Mouse (Mus musculus) adrenal gland (tissue): ENCODE measurements around the gene Cpxm1.
"Not testable (repeated sequence)": the region's sequence is repeated elsewhere in the genome, so short reads cannot be mapped to it uniquely, and the experiment has no call there.

Experiments used
- intact Hi-C: fragments of 180-260 bp; cut with DNase I; formaldehyde crosslinking; loops from one replicate; pipeline ENCODE4 v1.15.1; 2025

The Cpxm1 gene

DNA sequence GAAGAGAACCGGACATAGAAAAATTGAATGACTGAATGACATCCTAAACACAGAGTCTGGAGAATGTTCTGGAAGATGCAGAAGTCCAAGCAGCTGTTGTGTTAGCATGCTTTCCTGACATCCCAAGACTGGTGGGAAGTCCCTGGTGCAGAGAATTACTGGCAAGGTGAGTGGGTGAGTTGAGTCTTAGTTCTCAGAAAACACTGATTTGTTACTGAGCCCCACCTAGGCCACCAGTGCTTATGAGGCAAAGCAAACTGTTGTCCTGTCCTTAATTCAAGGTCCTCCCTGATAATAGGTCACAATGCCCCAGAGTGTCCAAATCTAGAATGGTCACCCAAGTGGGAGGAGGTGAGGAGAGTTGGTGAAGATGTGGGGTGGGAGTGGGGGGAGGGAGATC is 7.6 kb upstream of the Cpxm1 start, which contains the start of the genes Gm28372 and 1700020A23Rik:
Gene Gm28372 (plus strand): TSS at position 301 of the 400 bp plus-strand sequence.
Gene 1700020A23Rik (plus strand): TSS at position 321 of the 400 bp plus-strand sequence.
- intact Hi-C loops, result no loop called here

GRCm38 (mm10) chr2:130401891-130402290 is 4.5 kb upstream of the Cpxm1 start:
- intact Hi-C loops, result no loop called here

GRCm38 (mm10) chr2:130400046-130400445 is 2.7 kb upstream of the Cpxm1 start:
- intact Hi-C loops, result no loop called here

DNA sequence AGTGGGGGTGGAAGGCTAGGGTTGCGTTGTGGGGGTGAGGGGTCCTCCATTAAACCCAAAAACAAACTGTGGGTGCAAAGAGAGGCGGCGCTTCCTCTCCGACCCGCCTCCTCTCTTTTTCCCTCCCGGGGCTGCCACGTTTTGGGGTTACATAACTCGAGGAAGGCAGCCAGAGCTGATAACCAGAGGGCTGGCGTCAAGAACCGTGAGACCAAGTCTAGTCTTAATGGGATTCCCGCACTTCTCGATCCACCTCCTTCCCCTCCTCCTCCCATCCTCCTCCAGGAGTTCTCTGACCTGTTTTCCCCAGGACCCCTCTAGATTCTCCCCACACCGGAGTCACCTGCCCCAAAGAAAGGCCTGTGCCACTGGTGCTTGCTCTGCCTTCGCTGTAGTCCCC is 717 bp upstream of the Cpxm1 start:
- intact Hi-C loops, result no loop called here

- intact Hi-C loops, result no loop called here
Measured at GRCm38 (mm10) chr2:130395696-130396095, 1.7 kb downstream of the Cpxm1 start.

DNA sequence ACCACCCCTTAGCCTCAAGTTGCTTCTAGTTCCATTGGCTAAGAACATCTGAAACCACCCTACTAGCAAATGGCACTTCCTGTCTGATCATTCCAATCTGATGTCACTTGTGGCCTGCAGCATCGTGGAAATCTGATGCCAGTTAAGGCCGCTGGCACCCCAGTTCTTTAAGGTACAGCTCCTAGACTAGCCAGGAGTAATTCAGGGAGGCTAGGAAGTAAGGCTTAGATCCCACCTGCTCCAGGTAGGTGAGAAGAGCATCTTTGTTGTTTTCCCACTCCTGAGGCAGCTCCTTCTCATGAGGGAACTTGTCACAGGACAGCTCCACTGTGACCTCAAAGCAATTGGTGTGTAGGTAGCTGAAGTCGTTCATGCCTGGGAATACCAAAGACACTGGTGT is 4.5 kb downstream of the Cpxm1 start:
- intact Hi-C loops, result loop anchor here (2.0 kb wide), 1 partner anchor 18 kb away; no protein-coding TSS in a partner anchor

GRCm38 (mm10) chr2:130390993-130391625 is 6.3 kb downstream of the Cpxm1 start:
- intact Hi-C loops, result no loop called here

- intact Hi-C loops, result no loop called here
Measured at GRCm38 (mm10) chr2:130388796-130389195, 8.6 kb downstream of the Cpxm1 start.

DNA sequence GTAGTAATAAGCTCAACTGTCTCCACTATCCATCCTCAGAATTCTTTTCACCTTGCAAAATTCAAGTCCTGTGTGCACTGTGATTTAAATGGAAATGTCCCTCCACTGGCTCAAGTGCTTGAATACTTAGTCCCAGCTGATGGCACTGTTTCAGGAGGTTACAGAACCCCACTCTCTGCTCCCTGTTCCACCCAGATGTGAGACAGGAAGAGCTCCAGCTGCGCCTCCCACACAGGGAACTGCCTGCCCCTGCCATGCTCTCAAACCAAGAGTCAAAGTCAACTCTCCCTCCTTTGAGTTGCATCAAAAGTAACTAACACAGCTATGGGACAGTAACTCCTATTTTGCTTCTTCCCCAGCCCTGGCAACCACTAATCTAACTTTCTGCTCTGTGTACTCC is 11.2 kb downstream of the Cpxm1 start:
- intact Hi-C loops, result no loop called here

GRCm38 (mm10) chr2:130383895-130384294 is 13.5 kb downstream of the Cpxm1 start:
- intact Hi-C loops, result no loop called here

DNA sequence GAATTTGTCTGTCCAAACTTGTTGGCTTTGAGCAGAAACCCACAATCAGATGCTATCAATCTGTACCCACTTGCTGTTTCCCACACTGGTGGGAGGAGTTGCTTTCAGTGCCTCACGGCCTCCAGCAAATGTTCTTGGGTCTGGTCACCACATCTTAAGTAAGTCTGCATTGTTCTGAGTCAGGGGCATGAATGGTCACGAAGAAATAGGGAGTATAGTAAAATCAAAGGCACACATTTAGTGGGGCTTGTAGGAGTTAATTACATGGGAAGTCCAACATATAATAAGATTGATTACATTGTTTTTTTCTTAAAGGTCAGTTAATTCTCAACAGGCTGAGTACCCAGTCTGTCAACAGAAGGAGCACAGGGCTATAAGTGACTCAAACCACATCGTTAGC is 14.2 kb downstream of the Cpxm1 start:
- intact Hi-C loops, result no loop called here

DNA sequence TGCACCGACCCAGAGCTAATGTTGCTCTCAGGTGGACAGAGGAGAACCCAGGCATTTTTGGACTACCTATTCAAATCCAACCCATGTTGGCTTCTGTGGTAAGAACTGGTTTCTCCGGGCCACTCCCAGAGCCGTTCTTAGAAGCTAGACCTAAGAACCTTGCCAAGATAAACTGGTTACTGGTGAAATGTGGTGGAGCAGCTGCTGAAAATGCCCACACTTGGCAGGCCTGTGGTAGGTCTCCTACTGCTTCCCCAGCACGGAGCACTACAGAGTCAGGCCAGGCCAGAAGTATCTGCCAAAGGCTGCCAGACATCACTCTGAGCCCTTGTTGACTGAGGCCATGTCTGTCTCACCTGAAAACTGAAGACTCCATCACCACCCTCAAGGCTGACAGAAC is 22.4 kb downstream of the Cpxm1 start:
- intact Hi-C loops, result no loop called here

- intact Hi-C loops, result not testable (repeated sequence)
Measured at GRCm38 (mm10) chr2:130373026-130373425, 24.3 kb downstream of the Cpxm1 start.

DNA sequence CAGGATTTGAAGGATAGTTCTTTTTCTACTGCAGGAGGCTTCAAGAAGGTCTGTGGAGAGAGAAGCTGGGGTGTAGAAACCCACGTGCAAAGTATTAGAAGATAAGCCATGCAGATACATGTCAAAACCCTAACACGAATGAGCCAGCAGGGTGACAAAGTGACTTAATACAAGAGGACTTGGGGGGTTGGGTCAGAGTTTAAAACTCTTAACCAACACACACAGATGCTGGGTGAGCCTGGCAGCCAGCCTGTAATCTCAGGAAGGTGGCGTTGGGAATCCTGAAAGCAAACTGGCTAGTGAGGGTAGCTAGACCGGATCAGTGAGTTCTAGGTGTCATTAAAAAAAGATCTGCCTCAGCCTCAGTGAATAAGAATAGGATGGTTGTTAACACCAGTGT is 30.0 kb downstream of the Cpxm1 start:
- intact Hi-C loops, result no loop called here

DNA sequence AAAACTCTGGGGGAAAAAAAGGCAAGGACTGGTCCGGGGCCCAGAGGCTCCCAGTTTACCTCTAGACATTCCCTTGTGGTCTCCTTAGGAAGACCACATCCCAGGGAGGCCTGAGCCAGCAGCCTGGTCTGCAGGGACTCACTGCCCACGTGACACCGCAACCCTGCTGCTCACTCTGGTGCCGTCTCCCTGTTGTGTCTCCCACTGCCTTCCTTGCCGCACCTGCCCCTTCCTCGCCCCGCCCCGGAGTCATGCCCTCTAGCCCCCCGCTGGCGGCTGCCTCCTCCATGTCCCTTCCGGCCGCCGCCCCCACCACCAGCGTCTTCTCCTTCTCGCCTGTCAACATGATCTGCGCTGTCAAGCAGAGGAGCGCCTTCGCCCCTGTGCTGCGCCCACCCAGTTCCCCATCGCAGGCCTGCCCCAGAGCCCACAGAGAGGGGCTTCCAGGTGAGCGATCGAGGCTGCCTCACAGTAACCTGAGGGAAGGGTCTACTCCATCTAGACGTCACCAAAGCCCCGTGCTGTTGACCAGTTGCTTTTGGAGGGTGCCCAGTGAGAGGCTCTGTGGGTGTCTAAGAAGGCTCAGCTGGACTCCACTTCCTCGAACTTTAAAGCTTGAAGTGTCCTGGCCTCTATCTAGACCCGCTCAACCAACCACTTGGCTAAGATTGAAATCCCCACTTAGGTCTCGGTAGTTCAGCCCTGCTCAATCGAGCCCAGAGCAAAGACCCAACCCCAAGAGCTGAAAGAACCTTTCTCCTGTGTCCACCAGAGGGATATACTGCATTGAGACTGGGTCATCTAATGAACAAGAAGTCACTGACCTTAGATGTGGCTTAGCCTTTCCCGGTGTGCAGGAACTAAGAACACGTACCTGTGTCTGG is 31.9 kb downstream of the Cpxm1 start:
- intact Hi-C loops, result no loop called here

DNA sequence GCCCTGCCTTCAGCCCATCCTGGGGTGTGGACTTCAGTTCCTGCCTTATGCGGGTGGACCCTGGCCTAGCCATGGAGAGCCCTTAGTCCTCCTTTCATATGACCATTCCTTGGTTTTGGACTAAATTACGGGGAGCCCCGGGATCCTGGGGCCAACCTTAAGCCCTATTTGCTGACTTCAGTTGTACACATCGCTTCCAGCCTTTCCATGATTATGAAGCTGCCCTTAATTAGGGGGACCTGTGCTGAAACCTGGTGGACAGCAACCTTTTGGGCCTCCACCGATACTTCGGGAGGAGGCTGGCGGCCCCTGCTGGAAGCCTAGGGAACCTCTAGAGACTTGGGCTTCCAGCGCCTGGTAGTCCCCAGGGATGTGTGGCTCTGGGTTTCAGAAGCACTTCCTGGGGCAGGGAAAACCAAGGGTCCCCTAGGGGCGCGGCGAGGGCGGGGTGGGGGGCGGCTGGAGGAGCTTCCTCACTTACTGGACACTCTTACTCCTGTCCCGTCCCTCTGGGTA is 34.8 kb downstream of the Cpxm1 start:
- intact Hi-C loops, result loop anchor here (2.0 kb wide), 1 partner anchor 70 kb away; no protein-coding TSS in a partner anchor

DNA sequence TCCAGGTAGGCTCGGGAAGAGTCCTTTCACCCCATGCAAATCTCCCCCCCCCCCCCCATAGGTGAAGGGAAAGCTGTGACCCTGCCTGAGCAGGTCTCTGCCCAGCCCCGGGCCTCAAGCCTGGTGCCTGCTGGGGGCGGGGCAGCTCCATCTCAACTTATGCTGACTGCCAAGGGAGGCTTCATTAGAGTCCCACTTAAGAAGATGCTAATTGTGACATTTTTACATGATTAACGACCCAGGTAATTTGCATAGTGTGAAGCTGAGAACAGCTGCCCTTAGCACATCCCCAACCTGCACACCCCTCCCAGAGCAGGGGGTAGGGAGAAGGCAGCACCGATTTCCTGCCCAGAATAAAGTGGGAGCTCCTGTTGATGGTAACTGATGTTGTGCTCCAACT is 38.5 kb downstream of the Cpxm1 start:
- intact Hi-C loops, result no loop called here

DNA sequence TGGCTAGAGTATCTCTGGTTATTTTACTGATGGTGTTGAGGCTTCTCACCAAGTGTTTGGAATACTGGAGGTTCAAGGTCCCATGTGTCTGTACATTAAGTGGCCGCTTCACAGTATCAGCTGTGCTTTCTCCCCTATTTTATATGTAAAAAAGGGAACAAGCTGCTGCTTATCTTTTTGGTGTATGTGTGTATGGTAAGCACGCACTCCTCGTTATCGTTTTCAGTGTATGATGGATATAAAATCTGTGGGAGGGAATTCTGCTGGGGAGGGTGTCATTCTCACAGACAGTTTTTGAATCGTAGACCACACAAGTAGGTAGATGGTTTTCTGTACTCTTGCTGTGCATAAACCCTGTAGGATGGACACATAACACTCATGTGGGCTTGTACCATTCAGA is 39.8 kb downstream of the Cpxm1 start:
- intact Hi-C loops, result no loop called here

GRCm38 (mm10) chr2:130353889-130354288 is 43.5 kb downstream of the Cpxm1 start:
- intact Hi-C loops, result no loop called here

GRCm38 (mm10) chr2:130353411-130353810 is 44.0 kb downstream of the Cpxm1 start:
- intact Hi-C loops, result no loop called here

- intact Hi-C loops, result no loop called here
Measured at GRCm38 (mm10) chr2:130351758-130352339, 45.5 kb downstream of the Cpxm1 start.

- intact Hi-C loops, result no loop called here
Measured at GRCm38 (mm10) chr2:130350376-130350775, 47.0 kb downstream of the Cpxm1 start.
